Mouse (Mus musculus) right cerebral cortex, postnatal 14 days (tissue): ENCODE data around the gene Parvb.
A peak's percentile ranks its signal among the peaks of the same experiment; 100 is the strongest.
"Not testable (repeated sequence)": the region's sequence is repeated elsewhere in the genome, so short reads cannot be mapped to it uniquely, and the experiment has no call there.

ENCODE experiments used
- DNase-seq: peaks from one replicate; pipeline ENCODE4 v3.0.0; 2022

Gene Parvb

GRCm38 (mm10) chr15:84258602-84259355 lies 26.9 kb downstream of the Parvb start:
- no peak for DNase-seq

DNA sequence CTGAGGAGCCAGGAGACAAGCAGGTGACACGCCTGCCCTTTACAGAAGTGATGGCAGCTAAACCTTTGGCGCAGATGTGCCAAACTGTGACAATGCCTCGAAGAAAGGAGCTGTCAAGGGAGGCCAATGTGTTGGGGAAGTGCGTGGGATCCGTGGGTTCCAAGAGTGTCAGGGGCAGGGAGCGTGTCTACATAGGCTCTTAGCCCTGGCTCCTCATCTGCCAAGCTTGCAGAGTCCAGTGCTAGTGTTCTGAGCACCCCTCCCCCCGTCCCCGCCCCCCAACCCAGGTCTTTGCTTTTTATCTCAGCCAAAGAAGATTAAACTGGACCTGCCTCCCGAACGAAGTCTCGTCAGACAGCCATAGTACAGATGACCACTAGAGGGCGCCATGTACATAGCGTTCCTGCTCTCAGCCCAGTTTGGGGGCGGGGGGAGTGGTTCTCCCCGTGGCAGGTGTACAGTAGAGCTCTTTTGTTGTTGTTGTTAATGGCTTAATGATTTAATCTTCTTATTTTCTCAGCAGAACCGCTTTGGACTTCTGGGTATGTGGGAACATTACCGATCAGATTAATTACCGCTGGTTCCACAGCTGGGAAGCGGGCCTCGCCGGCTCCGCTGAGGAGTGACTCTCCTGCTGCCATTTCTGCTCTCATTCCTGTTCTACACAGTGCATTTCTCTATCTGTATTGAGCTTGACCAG lies 28.4 kb downstream of the Parvb start:
- peak; percentile 87 for DNase-seq

GRCm38 (mm10) chr15:84262630-84263029 lies 30.8 kb downstream of the Parvb start:
- DNase-seq = no peak

DNA sequence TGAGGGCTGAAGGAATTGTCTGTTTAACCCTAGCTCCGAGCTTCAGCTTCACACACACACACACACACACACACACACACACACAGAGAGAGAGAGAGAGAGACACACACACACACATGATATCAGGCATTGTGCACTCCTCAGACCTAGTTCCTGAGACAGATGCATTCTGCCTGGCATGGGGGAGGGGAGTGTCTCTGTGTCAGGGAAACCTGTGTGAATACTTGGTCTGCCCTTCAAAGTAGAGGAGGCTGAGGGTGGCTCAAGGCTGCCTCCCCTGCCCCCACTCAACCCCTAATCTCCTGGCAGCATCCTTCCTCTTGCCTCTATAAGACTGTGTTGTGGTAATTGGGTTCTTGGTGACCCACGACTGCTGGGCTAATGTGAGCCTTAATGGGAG lies 31.7 kb downstream of the Parvb start:
- DNase-seq = no peak

GRCm38 (mm10) chr15:84265141-84265540 lies 33.3 kb downstream of the Parvb start:
- no peak for DNase-seq

DNA sequence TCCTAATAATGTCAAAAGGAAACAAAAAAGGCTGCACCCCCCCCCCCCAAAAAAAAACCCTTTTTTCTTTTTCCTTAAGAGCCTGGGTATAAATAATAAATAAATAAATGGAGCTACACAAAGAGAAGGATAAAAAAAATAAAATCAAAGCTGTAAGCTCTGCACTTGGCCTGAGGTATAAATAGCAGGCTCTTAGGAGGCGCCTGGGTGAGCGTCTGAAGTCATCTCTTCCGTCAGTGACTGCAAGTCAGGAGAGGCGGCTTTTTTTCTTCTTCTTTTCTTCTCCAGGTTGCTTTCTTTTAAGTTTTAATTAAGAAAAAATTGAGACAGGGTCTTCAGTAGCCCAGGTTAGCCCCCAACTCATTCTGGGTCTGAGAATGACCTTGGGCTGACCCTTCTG lies 34.4 kb downstream of the Parvb start:
- DNase-seq = no peak

- DNase-seq = no peak
Observed at GRCm38 (mm10) chr15:84267720-84268260, 35.9 kb downstream of the Parvb start.

DNA sequence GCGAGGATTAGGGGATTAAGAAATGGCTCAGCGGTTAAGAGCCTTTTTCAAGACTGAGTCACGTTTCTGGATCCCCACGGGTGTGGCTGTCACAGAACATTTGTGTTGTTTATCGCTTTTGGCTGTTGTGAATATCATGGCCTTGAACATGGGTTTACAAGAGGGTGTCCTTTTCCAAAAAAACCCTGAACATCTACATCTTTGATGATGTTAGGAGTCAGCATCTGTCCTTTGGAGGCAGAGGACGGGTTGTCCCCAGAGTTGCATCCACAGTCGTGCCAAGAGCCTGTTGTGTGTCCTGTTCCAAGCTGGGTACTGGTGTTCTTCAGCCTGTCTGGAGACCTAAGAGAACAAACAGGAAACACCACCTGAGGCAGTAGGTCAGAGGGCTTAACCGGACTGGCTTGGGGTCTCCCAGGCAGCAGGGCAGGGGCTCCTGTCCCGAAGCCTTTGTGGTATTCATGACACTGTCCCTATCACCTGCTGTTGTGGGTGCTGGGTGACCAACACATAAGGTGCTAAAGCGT lies 37.3 kb downstream of the Parvb start:
- no peak for DNase-seq

DNA sequence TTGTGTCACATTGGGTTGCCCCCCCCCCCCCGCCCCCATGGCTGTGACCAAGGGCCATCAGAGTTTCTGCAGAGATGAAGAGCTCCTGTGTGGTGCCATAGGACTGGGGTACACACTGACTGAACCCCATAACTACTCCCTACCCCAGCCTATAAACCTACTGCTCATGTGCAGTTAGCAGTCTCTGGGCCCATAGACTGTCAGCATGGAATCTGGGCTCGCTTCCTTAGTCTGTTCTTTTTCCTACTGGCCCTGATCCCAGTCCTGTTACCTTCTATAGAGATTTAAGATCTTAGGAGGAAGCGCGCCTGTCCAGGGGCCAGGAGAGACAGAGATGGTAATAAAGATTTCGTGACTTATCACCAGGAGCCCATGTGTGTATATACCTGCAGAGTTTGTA lies 38.2 kb downstream of the Parvb start:
- DNase-seq = no peak

- no peak for DNase-seq
Observed at GRCm38 (mm10) chr15:84270463-84270862, 38.6 kb downstream of the Parvb start.

- DNase-seq = no peak
Observed at GRCm38 (mm10) chr15:84276066-84276465, 44.2 kb downstream of the Parvb start.

DNA sequence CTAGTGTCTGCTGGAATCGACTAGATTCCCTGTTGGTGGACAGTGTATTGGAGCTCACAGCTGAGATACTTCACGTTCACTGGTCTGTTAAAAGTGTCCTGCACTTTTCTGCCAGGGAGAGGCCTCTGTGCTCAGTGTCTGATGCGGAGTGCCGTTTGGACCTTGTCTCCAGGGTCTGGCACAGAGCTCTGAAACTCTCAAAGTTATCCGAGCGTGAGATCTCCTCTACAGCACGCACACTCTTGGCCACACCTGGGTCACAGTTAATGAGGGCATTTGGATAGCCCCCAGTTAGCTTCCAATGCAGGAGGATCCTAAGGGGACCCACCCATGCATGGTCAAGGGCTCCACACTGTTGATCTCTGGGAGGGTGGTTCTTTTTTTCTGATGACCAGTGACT lies 46.2 kb downstream of the Parvb start:
- no peak for DNase-seq

- DNase-seq = no peak
Observed at GRCm38 (mm10) chr15:84278656-84279055, 46.8 kb downstream of the Parvb start.

DNA sequence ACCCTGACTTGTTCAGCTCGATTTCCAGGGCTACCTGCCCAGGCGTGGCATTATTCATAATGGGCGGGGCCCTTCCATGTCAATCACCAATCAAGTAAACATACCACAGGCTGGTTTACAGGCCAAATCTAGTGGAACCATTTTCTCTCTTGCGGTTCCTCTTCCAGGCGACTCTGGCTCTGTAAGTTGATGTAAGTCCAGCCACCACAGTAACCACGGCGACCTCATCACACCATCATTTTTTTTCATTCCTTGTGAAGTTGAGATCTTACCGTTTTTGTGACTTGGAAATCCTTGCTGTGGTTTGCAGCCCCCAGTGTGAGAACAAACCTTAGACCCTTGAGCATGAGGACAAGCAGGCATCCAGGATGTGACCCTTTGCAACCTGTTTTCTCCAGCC lies 48.5 kb downstream of the Parvb start:
- no peak for DNase-seq

- no peak for DNase-seq
Observed at GRCm38 (mm10) chr15:84280712-84281347, 49.0 kb downstream of the Parvb start.

- DNase-seq = no peak
Observed at GRCm38 (mm10) chr15:84282206-84283085, 50.6 kb downstream of the Parvb start.

GRCm38 (mm10) chr15:84284059-84284458 lies 52.2 kb downstream of the Parvb start:
- DNase-seq = no peak

GRCm38 (mm10) chr15:84285453-84285852 lies 53.6 kb downstream of the Parvb start:
- DNase-seq = no peak

- DNase-seq = not testable (repeated sequence)
Observed at GRCm38 (mm10) chr15:84288953-84289352, 57.1 kb downstream of the Parvb start.

DNA sequence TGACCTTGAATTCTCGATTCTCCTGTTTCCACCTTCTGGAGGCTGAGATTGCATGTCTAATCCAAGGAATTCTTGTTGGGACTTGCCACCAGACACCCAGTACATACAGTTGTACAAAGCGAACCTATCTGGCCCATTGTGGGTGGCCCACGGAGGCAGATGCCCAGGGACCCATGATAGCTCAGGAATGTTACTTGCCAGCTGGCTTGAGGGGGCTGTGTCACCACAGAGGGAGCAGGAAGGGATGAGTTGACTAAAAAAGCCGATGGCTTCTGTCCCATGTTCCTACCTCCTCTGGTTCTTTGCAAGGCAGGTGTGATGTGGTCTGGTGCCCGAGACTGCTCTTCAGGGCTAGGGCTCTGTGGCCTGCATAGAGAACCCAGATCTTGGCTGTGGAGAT lies 59.3 kb downstream of the Parvb start:
- no peak for DNase-seq

GRCm38 (mm10) chr15:84293590-84293989 lies 61.7 kb downstream of the Parvb start:
- DNase-seq = no peak

GRCm38 (mm10) chr15:84294391-84294790 lies 62.5 kb downstream of the Parvb start:
- no peak for DNase-seq
